Mouse (Mus musculus) neural tube, embryonic 14.5 days (tissue): Measurements from ENCODE around the gene Mgmt. TPM values are rescaled to one million over a fixed set of nuclear protein-coding genes. Genes with fewer than 3 reads are reported as not detected.

Experiments
- ATAC-seq: fragments of 200-750 bp; cut with Nextera tagmentation; 2 replicates; pipeline ENCODE4 v1.8.0; 2017; ENCODE audit warnings: low read depth, mild to moderate bottlenecking, moderate TSS enrichment, moderate library complexity
- H3K27ac ChIP-seq: fragments of 300-500 bp; sonication (generic); 2 replicates; pipeline ENCODE4 v1.5.1; 2014; ENCODE audit warnings: low read depth, mild to moderate bottlenecking, control low read depth, low read length, moderate library complexity, mixed read lengths
- H3K27me3 ChIP-seq: fragments of 300-500 bp; sonication (generic); 2 replicates; pipeline ENCODE4 v1.6.1; 2014; ENCODE audit warnings: low read length; ENCODE audit not compliant: control insufficient read depth, insufficient read depth
- H3K36me3 ChIP-seq: fragments of 300-500 bp; sonication (generic); 2 replicates; pipeline ENCODE4 v1.6.1; 2014; ENCODE audit warnings: low read length, mixed read lengths; ENCODE audit not compliant: control insufficient read depth, insufficient read depth
- H3K4me1 ChIP-seq: fragments of 300-500 bp; sonication (generic); 2 replicates; pipeline ENCODE4 v1.6.1; 2014; ENCODE audit warnings: low read length; ENCODE audit not compliant: control insufficient read depth, insufficient read depth
- H3K4me2 ChIP-seq: fragments of 300-500 bp; sonication (generic); 2 replicates; pipeline ENCODE4 v1.6.1; 2014; ENCODE audit warnings: mild to moderate bottlenecking, low read depth, low read length, control low read depth
- H3K4me3 ChIP-seq: fragments of 300-500 bp; sonication (generic); 2 replicates; pipeline ENCODE4 v1.5.1; 2014; ENCODE audit warnings: low read depth, low read length, control low read depth, mixed read lengths
- H3K9ac ChIP-seq: fragments of 300-500 bp; sonication (generic); replicated peaks from 2 replicates; pipeline ENCODE4 v1.6.1; 2014; ENCODE audit warnings: low read depth, mild to moderate bottlenecking, control low read depth, low read length, mixed read lengths
- H3K9me3 ChIP-seq: fragments of 300-500 bp; sonication (generic); 2 replicates; pipeline ENCODE4 v1.6.1; 2016; ENCODE audit warnings: low read length; ENCODE audit not compliant: control insufficient read depth
- whole genome bisulfite sequencing: fragments of 180-500 bp; shearing (Covaris S2); extraction: QIAGEN DNeasy Blood & Tissue Kit; methylation state at CpG from one replicate; pipeline ENCODE4 v1.1.7; 2014; 5-methylcytosine and 5-hydroxymethylcytosine counted together
- polyA plus RNA-seq: library from polyadenylated mRNA; unstranded; fragments of >200 nt; fragmentation: Nextera tagmentation; extraction: Ambion mirVana; gene quantifications from 2 replicates; pipeline ENCODE4 v1.2.1, GENCODE M21; 2014

Gene Mgmt
- polyA plus RNA-seq, result 0.90 and 1.4 TPM in 2 replicates

GRCm38 (mm10) chr7:136894106-136894986, at the start of gene Mgmt:
Gene Mgmt (plus strand): TSS chr7:136894614.
- Histone ChIP-seq H3K9ac (peak within 1 kb of the TSS; percentile 25; the same call in 1 of the 2 replicates), H3K36me3 (no peaks in the 10 kb centered on the region), H3K4me2 (peak within 1 kb of the TSS; percentile 34), H3K27me3 (no peaks in the 10 kb centered on the region), H3K4me1 (no peaks in the 10 kb centered on the region), H3K27ac (no peak within 1 kb of the TSS), H3K9me3 (no peaks in the 10 kb centered on the region), H3K4me3 (peak within 1 kb of the TSS; percentile 5; the same call in 1 of the 2 replicates)
- peak; percentile 99 for ATAC-seq
- WGBS, result 11% methylated on average over 33 of the region's 33 CpGs

- peaks cover 11% of the 10 kb centered on the region for H3K4me1 ChIP-seq
- no peak overlapping the region for H3K4me3 ChIP-seq
- no peak for ATAC-seq
- no peak overlapping the region for H3K27ac ChIP-seq
- no peak overlapping the region for H3K9ac ChIP-seq
- no peaks in the 10 kb centered on the region for H3K36me3 ChIP-seq
- H3K27me3 ChIP-seq, result no peaks in the 10 kb centered on the region
- no peaks in the 10 kb centered on the region for H3K9me3 ChIP-seq
- 33% methylated on average over 5 of the region's 5 CpGs for WGBS
- H3K4me2 ChIP-seq, result no peak overlapping the region
Observed at GRCm38 (mm10) chr7:136844835-136845234, 49.6 kb upstream of the Mgmt start.

DNA sequence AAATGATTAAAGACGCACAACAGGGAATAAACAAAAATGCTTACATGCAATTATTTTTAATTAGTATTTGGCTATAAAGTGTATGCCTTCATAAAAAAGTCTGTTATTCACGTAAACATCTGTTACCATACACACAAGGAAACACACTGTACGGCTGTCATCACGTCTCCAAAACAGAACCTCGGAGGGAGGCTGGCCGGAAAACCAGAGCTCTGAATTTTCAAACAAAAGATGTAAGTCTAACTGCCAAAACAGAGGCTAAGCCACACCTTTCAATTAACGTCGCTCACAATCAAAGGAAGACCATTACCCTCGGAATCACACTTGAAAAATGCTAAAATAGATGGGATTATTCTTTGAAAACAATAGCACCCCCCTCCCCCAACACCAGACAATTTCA, 49.1 kb upstream of the Mgmt start:
- no peaks in the 10 kb centered on the region for H3K27me3 ChIP-seq
- H3K4me2 ChIP-seq, result no peak overlapping the region
- H3K27ac ChIP-seq, result peak overlapping the region; percentile 64; the same call in 1 of the 2 replicates
- no peak for ATAC-seq
- H3K4me3 ChIP-seq, result no peak overlapping the region
- 28% methylated on average over 9 of the region's 9 CpGs for WGBS
- peaks cover 11% of the 10 kb centered on the region for H3K4me1 ChIP-seq
- no peaks in the 10 kb centered on the region for H3K9me3 ChIP-seq
- no peaks in the 10 kb centered on the region for H3K36me3 ChIP-seq
- H3K9ac ChIP-seq, result no peak overlapping the region

- Histone ChIP-seq H3K4me2 (no peak overlapping the region), H3K4me1 (peaks cover 11% of the 10 kb centered on the region), H3K4me3 (no peak overlapping the region), H3K9ac (no peak overlapping the region), H3K27me3 (no peaks in the 10 kb centered on the region), H3K9me3 (no peaks in the 10 kb centered on the region), H3K27ac (no peak overlapping the region), H3K36me3 (no peaks in the 10 kb centered on the region)
- 38% methylated on average over 10 of the region's 10 CpGs for WGBS
- no peak for ATAC-seq
Observed at GRCm38 (mm10) chr7:136846086-136846620, 48.3 kb upstream of the Mgmt start.

GRCm38 (mm10) chr7:136847601-136848000, 46.8 kb upstream of the Mgmt start:
- ATAC-seq, result no peak
- Histone ChIP-seq H3K9ac (no peak overlapping the region), H3K4me3 (no peak overlapping the region), H3K9me3 (no peaks in the 10 kb centered on the region), H3K4me2 (no peak overlapping the region), H3K27ac (no peak overlapping the region), H3K4me1 (peaks cover 11% of the 10 kb centered on the region), H3K36me3 (no peaks in the 10 kb centered on the region), H3K27me3 (no peaks in the 10 kb centered on the region)
- WGBS, result 92% methylated on average over 6 of the region's 6 CpGs

- Histone ChIP-seq H3K36me3 (no peaks in the 10 kb centered on the region), H3K27me3 (no peaks in the 10 kb centered on the region), H3K4me1 (peaks cover 6% of the 10 kb centered on the region), H3K9ac (no peak overlapping the region), H3K27ac (no peak overlapping the region), H3K4me3 (no peak overlapping the region), H3K4me2 (no peak overlapping the region), H3K9me3 (no peaks in the 10 kb centered on the region)
- 63% methylated on average over 8 of the region's 8 CpGs for WGBS
- ATAC-seq, result no peak
Observed at GRCm38 (mm10) chr7:136848761-136849160, 45.7 kb upstream of the Mgmt start.

DNA sequence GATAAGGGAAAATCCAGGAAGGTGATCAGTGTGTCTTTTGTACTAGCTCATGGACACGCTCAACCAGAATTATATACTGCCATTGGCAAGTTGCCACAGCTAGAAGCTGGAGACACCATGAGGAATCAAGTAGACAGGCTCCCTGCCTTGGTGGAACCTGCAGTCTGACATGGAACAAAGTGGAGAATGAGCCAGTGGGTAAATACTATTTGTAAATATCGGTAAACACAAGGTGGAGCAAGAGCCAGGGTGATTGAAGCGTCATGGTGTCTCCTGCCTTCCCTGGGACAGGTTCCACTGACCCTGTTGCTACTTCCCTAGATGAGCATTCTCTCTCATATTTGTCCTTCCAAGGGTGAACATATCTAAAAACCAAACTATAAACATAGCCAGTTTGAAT, 44.6 kb upstream of the Mgmt start:
- no peak overlapping the region for H3K27ac ChIP-seq
- peaks cover 4% of the 10 kb centered on the region; the same call in 1 of the 2 replicates for H3K4me1 ChIP-seq
- H3K36me3 ChIP-seq, result no peaks in the 10 kb centered on the region
- no peak overlapping the region for H3K4me3 ChIP-seq
- no peak for ATAC-seq
- no peak overlapping the region for H3K9ac ChIP-seq
- H3K4me2 ChIP-seq, result no peak overlapping the region
- no peaks in the 10 kb centered on the region for H3K27me3 ChIP-seq
- H3K9me3 ChIP-seq, result no peaks in the 10 kb centered on the region
- 83% methylated on average over 3 of the region's 3 CpGs for WGBS

DNA sequence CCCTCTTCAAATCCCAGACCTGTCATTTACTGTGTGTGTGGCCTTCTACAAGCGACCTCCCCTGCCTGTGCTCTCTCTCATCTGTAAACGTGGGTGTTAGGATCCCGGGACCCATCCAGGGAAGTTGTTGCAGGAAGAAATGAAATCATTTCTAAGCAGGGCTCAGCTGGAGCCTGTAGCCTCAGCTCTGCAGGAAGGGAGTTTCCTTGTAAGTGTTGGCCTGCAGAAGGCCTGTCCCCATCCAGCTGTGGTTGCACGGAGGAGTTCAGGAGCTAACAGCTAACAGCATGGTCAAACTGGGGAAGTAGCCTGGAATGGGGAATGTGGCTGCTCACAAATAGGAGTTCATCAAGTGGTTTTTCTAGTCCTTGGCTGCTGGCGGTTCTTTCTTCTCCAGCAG, 44.1 kb upstream of the Mgmt start:
- no peak overlapping the region for H3K4me2 ChIP-seq
- H3K36me3 ChIP-seq, result no peaks in the 10 kb centered on the region
- no peak overlapping the region for H3K9ac ChIP-seq
- H3K27me3 ChIP-seq, result no peaks in the 10 kb centered on the region
- no peak overlapping the region for H3K4me3 ChIP-seq
- no peaks in the 10 kb centered on the region for H3K9me3 ChIP-seq
- no peak for ATAC-seq
- 71% methylated on average over 5 of the region's 5 CpGs for WGBS
- H3K4me1 ChIP-seq, result peaks cover 1% of the 10 kb centered on the region; the same call in 1 of the 2 replicates
- H3K27ac ChIP-seq, result no peak overlapping the region

DNA sequence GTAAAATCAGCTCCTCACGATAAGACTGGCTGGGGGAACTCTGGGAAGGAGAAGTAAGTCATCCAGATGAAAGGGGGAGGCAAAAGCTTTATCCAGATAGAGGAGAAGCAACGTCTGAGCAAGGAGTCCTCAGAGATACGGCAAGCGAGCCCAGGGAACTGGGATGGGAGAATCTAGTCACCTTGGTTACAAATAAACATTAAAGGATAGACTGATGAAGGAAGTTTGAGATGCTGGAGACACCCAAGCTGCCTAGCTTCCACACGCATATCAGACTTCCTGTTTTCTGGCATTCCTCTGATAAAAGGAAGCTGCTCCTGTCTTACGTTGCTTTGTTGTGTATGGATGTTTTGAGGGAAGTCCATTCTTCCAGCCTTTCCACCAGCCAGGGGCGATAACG, 42.5 kb upstream of the Mgmt start:
- no peaks in the 10 kb centered on the region for H3K9me3 ChIP-seq
- 85% methylated on average over 8 of the region's 8 CpGs for WGBS
- ATAC-seq, result no peak
- H3K27me3 ChIP-seq, result no peaks in the 10 kb centered on the region
- H3K4me1 ChIP-seq, result no peaks in the 10 kb centered on the region
- no peak overlapping the region for H3K4me2 ChIP-seq
- H3K9ac ChIP-seq, result no peak overlapping the region
- H3K36me3 ChIP-seq, result no peaks in the 10 kb centered on the region
- no peak overlapping the region for H3K27ac ChIP-seq
- no peak overlapping the region for H3K4me3 ChIP-seq
